Mouse (Mus musculus) embryonic fibroblast, embryonic 13.5 days (primary cell): ENCODE measurements around the gene Gfap.

ENCODE experiments used
- CTCF ChIP-seq: IDR thresholded peaks from 2 replicates; pipeline ENCODE4 v1.5.1; 2011; ENCODE audit warnings: mild to moderate bottlenecking, control low read depth, low read length, moderate library complexity, borderline replicate concordance; ENCODE audit not compliant: insufficient read depth
- POLR2A ChIP-seq: IDR thresholded peaks from 2 replicates; pipeline ENCODE4 v1.6.1; 2011; ENCODE audit warnings: low read depth, mild to moderate bottlenecking, control low read depth, low read length, moderate library complexity

DNA sequence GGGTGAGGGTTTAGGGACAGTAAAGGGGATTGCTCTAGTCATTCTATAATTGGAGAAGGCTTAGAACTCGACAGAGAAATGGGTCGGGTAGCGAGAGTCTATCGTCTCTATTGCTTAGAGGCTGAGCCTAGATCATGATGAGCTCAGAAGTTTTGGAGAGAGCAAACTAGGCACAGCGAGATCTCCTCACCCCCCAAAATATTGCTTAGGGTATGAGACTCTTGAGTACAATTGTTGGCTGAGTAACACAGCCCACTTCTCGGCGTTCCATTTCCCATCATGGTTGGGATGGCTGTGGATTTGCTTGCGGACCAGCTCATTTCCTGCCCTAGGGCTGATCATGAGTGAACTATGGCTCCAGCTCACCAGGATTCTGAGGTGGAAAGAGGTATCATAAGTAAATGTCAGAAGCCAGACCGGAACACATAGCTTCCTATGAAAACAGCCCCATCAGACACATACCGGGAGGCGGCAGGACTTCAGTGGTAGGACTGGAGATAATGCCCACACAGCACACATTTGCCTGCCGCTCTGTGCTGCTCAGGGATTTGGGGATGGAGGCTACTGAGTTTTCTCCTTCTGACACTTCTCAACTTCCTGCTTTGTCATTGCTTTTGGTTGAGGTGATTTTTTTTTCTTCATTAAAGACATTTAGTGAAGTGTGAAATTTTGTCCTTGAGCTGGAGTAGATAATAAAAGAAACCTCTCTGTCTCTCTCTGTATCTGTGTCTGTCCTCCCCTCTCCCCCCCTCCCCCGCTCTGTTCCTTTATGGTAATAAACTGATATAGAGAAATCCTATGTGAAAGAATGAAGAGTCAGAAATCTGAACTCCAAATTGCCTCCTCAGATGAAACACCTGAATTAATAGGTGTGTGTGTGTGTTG, 19.2 kb downstream of the Gfap start:
- no peak for TF ChIP-seq POLR2A
- no peak for TF ChIP-seq CTCF
